Mouse (Mus musculus) T-helper 1 cell (primary cell): ENCODE measurements around the gene Prdm10.

ENCODE experiments used
- in situ Hi-C: fragments of 300-600 bp; cut with MboI, MseI; formaldehyde crosslinking; loops from one replicate; pipeline ENCODE4 v1.15.1; 2025; ENCODE audit warnings: high pct_unique_total_duplicates

Prdm10 gene

DNA sequence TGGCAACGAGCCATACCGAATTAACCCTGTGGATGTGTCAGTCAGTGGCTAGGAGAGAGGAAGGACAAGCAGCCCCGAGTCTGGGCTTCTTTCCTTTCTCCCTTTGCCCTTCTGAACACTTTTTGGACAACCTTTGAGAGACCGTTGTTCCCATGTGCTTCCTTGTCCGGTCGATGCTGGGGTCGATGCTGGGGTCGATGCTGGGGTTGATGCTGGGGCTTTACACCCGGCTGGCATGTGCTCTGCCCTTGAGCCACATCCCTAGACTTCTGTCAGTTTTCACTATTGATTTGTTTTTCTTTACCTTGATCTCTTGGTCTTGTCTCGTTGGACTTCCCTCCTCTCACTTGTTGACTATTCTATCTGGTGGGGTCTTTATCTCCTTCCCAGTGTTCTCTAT, 73.2 kb downstream of the Prdm10 start:
- in situ Hi-C loops: no loop called here

DNA sequence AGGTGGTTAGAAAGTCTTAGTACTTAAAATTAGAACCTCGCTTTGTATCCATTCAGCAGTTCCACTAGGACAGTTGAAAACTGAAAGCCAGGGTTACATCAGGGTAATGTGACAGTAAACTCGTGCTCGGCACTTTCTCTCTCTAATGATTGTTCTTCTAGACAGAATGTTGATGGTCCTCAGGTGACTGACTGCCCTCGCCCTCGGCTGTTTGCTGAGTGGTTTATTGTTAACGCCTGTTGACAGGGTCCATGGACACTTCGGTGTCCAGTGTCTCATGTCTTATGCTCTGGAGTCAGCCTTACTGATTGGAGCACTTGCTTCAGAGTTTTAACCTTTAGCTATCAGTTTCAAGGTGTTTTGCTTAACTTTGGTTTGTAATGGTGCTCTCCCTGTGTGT, 73.7 kb downstream of the Prdm10 start:
- in situ Hi-C loops: no loop called here

DNA sequence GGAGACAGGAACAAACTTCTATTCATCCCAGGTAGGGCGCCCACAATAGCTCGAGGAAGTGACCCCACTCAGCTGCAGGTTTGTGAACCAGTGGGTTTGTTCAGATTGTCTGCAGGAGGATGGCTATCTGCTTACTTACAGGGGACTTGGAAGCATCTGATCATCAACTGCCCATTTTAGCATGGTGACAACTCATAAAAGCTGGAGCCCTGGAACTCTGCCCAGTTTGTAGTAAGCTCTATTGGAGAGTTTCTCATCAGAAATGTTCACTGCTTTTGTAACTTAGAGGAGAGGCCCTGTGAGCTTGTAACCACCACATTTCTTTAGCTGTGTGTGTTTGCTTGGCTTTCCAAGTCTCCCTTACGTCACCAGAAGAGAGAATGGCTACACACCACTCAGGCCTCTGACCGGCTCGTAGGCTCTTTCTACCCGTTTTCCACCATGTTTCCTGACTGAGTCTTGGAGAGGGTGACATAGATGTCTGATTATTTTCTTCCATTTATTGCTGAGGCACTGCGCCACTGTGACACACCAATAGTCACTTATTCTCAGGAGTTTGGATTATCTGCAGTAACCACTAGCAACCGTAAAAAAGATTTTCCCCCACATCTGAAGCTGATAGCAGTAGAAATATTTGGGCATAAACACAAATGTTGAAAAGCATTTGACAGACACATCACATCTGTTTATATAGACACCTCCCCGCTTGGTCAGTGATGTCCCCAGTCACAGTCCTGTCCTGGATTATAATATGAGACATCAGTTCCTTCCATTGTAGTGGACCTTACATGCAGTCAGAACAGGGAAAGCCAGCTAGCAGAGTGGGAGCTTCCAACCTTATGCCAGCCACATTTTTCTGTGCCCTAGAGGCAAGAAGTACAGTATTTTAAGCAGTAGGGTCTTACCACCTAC, 83.6 kb downstream of the Prdm10 start:
- in situ Hi-C loops: no loop called here

DNA sequence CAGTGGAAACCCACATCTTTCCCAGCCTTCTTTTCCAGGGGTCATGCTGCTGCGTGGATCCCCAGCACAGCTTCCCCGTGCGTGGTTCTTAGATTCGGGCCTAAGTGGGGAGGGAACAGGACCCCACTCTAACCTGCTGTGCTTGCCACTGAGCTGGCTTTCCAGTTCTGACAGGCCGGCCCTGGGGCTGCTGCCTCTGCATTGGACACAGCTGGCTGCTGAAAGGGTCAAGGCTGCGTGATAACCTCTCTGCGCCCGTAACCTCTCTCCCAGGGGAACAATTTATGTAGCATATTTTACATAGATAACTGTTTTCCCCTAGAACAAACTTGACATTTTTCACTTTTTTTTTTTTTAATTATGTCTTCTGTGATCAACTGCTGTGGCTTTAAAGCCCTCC, 84.7 kb downstream of the Prdm10 start:
- in situ Hi-C loops: no loop called here

DNA sequence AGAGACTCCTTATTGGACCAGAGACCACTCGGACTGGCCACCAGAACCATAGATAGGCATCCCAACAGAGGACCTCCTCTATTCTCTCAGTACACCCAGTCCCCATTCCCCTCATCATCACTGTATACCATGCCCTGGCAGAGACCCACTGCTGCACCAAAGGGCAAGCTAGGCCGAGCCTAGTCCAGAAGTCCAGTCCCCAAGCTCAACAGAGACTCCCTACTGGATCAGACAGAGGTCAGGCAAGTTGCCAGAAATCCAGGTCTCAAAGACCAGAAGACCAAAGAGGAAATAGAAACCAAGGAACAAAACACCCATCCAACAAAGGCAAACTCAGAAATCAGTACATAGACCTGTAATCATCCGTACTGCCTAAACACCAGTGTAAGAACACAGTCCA, 91.4 kb downstream of the Prdm10 start:
- in situ Hi-C loops: no loop called here

DNA sequence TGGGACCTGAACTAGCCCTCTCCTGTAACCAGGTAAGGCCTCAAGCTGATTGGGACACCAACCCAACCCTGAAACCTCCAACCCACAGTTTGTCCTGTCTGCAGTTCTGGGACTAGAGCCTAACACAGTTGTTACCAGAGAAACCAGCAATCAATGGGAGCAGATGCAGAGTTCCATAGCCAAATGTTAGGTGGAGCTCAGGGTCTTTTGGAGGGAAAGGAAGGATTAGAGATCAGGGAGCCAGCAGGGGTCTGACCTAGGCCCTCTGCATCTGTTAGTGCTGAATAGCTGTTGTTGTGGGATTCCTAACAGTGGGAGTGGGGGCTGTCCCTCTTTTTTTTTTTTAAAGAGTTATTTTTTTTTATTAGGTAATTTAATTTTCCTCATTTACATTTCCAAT, 96.3 kb downstream of the Prdm10 start:
- in situ Hi-C loops: no loop called here

GRCm38 (mm10) chr9:31384786-31385499, 104.6 kb downstream of the Prdm10 start:
- in situ Hi-C loops: no loop called here

DNA sequence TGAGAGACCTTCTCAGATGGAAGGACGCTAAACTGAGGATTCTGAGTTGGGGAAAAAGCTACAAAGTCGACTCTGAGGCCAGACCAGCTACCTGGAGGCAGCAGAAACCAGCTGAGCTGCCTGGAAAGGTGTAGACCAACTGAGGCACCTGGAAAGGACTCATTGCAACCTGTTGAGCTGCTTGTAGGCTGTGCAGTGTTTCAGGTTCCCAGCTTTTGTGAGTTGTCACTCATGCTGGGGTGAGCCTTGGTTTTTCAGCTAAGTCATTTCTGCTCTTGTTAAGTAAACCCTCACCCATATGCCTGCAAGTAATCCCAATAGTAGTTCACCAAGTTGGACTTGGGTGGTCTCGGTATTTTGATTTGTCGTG, 105.1 kb downstream of the Prdm10 start:
- in situ Hi-C loops: no loop called here

DNA sequence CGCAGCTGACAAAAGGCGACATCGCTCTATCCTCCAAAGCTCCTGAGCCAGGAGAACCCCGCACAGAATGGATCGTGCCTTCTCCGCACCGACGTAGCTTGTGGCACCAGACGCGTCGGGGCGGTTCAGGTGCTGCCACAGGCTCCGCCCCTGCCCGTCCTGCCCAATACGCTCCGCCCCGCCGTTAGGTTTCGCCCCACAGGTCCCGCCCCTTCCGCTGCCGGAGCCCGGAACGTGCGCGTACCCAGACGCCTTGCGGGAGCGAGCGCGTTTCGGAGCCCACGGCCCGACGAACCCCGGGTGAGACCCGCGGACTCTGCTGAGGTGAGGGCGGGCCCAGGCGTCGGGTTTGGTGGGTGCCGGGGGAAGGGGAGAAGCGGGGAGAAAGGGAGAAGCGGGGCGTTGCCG, 105.6 kb downstream of the Prdm10 start, which contains the start of gene Nfrkb:
Gene Nfrkb (plus strand): TSS at position 246 of the 408 bp plus-strand sequence.
- in situ Hi-C loops: no loop called here

GRCm38 (mm10) chr9:31386368-31387180, 106.2 kb downstream of the Prdm10 start:
- in situ Hi-C loops: no loop called here

GRCm38 (mm10) chr9:31387206-31387605, 106.9 kb downstream of the Prdm10 start:
- in situ Hi-C loops: no loop called here

- in situ Hi-C loops: loop anchor here (10.0 to 25.0 kb wide), 2 partner anchors 946 to 1387 kb away; no protein-coding TSS in a partner anchor
These were observed 120.1 kb downstream of the Prdm10 start for GRCm38 (mm10) chr9:31400441-31400840.

GRCm38 (mm10) chr9:31404311-31404710, 124.0 kb downstream of the Prdm10 start:
- in situ Hi-C loops: loop anchor here (10.0 to 25.0 kb wide), 2 partner anchors 950 to 1383 kb away; no protein-coding TSS in a partner anchor

DNA sequence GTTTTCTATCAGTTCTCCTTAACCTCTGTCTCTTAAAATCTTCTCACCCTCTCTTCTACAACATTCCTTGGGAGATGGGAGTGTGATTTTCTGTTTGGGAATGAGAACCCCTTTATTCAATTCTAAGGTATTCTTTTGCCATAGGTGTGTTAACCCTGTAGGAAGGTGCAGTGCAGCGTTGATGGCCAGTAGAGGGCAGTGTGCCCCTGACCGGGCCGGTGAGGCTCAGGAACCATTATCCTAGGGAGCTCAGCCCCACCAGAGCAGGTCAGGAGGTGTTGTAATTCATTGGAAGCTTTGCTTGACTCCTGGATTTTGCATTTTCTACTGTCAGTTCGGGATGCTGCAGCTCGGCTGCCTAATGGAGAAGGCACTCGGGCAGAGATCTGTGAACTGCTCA, 124.9 kb downstream of the Prdm10 start:
- in situ Hi-C loops: loop anchor here (10.0 to 25.0 kb wide), 2 partner anchors 950 to 1382 kb away; no protein-coding TSS in a partner anchor

GRCm38 (mm10) chr9:31412165-31412564, 131.8 kb downstream of the Prdm10 start:
- in situ Hi-C loops: loop anchor here (25.0 kb wide), 1 partner anchor 1375 kb away; no protein-coding TSS in a partner anchor

GRCm38 (mm10) chr9:31418821-31419220, 138.5 kb downstream of the Prdm10 start:
- in situ Hi-C loops: loop anchor here (25.0 kb wide), 1 partner anchor 1368 kb away; no protein-coding TSS in a partner anchor

- in situ Hi-C loops: loop anchor here (25.0 kb wide), 1 partner anchor 1365 kb away; no protein-coding TSS in a partner anchor
These were observed 141.8 kb downstream of the Prdm10 start for GRCm38 (mm10) chr9:31422143-31422542.

- in situ Hi-C loops: no loop called here
These were observed 148.6 kb downstream of the Prdm10 start for GRCm38 (mm10) chr9:31428971-31429370.

- in situ Hi-C loops: loop anchor here (10.0 kb wide), 1 partner anchor 115 kb away; no protein-coding TSS in a partner anchor
These were observed 149.7 kb downstream of the Prdm10 start for GRCm38 (mm10) chr9:31430011-31430410.
